Mouse (Mus musculus) liver, embryonic 14.5 days (tissue): ENCODE measurements at regions not wholly inside any gene's neighbourhood (a gene's known extent, or its start where the extent isn't known, plus 50 kb on each side); places are given as distances from the start of the nearest gene placed in this dataset.

Experiments used
- CTCF ChIP-seq: IDR thresholded peaks from 2 replicates; pipeline ENCODE4 v1.5.1; 2016; ENCODE audit warnings: antibody characterized with exemption, low read depth, control low read depth
- EP300 ChIP-seq: IDR thresholded peaks from 2 replicates; pipeline ENCODE4 v1.6.1; 2016; ENCODE audit warnings: antibody characterized with exemption, low read depth

DNA sequence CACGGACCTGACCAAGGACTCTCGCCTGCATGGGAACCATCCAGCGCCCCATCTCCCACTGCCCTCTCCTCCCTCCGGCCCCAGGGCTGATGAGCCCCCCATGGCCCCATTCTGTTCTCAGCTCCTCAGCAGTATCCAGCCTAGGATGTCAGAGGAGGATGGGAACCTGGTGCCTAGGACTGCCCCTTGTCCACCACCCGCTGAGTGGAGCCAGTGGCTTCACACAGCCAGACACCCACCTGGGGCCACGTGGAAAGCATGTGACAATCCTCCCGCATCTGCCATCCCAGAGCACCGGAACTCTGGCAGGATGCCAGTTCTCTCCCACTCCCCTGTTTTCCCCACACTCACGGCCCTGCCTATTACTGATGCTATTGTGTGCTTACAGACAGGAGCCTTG, 75.0 kb upstream of the Sgcd start:
- no peak for TF ChIP-seq CTCF
- TF ChIP-seq EP300 = no peak
